28 mouse cellular contexts compared by ENCODE assay signal in the genomic region with DNA sequence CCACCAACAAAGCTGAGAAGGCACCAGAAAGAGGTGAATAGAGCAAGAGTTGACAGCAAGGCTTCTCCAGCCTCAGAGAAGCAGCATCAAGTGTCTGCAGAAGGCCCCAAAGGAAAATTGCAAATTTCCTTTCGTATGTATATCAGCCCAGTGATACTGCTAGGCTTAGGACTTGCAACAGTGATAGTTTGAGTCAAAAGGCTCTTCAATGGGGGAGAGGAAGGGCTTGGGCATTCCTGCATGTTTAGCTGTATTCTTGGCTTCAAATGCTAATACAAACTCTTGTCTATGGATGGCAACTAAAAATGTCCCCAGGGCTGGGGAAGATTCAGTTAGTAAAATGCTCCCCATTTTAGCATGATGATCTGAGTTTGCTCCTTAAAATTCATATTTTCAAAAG.
"Had no signal": no experiment of that assay in that cellular context is flagged by ENCODE, and none has a peak within 500 bp of the region (broad histone marks: within the 10 kb centered on the region; RNA-seq: fewer than 3 reads in every experiment).

No protein-coding gene starts in this region.

- H3K4me2 ChIP-seq: heart, embryonic 12.5 days; hindbrain, embryonic 12.5 days; hindbrain, embryonic 15.5 days; kidney, embryonic 15.5 days; limb, embryonic 12.5 days; liver, embryonic 11.5 days; liver, embryonic 13.5 days; liver, embryonic 15.5 days had no signal

- H3K27ac ChIP-seq: gastrocnemius, adult 2 months; heart, embryonic 10.5 days; hindbrain, embryonic 10.5 days; hindbrain, embryonic 12.5 days; hindbrain, embryonic 15.5 days; hindbrain, postnatal 0 days; kidney, embryonic 15.5 days; kidney, postnatal 0 days; limb, embryonic 10.5 days; limb, embryonic 12.5 days; liver, embryonic 13.5 days; liver, embryonic 15.5 days had no signal

- H3K27me3 ChIP-seq: heart, embryonic 12.5 days; hindbrain, embryonic 12.5 days; hindbrain, embryonic 15.5 days; kidney, embryonic 15.5 days; limb, embryonic 12.5 days; liver, embryonic 13.5 days; liver, embryonic 15.5 days had no signal

- H3K36me3 ChIP-seq: heart, embryonic 10.5 days; heart, embryonic 12.5 days; hindbrain, embryonic 10.5 days; hindbrain, embryonic 12.5 days; hindbrain, embryonic 15.5 days; kidney, embryonic 15.5 days; limb, embryonic 10.5 days; limb, embryonic 12.5 days; liver, embryonic 13.5 days; liver, embryonic 15.5 days had no signal

- H3K4me1 ChIP-seq: limb, embryonic 10.5 days; liver, embryonic 13.5 days; liver, embryonic 15.5 days had no signal

- H3K9me3 ChIP-seq: heart, embryonic 10.5 days; heart, embryonic 12.5 days; hindbrain, embryonic 10.5 days; hindbrain, embryonic 12.5 days; hindbrain, embryonic 15.5 days; kidney, embryonic 15.5 days; limb, embryonic 10.5 days; limb, embryonic 12.5 days; liver, embryonic 13.5 days; liver, embryonic 15.5 days had no signal

- H3K4me3 ChIP-seq: gastrocnemius, adult 2 months; heart, embryonic 10.5 days; heart, embryonic 12.5 days; hindbrain, embryonic 10.5 days; hindbrain, embryonic 12.5 days; hindbrain, embryonic 15.5 days; kidney, embryonic 15.5 days; limb, embryonic 10.5 days; limb, embryonic 12.5 days; liver, embryonic 13.5 days; liver, embryonic 15.5 days had no signal

- ATAC-seq: hindbrain, postnatal 0 days; intestine, embryonic 16.5 days had no signal

- H3K9ac ChIP-seq: heart, embryonic 12.5 days; hindbrain, embryonic 12.5 days; hindbrain, embryonic 15.5 days; kidney, embryonic 15.5 days; limb, embryonic 12.5 days; liver, embryonic 13.5 days; liver, embryonic 15.5 days had no signal

- DNase-seq: gastrocnemius, adult 2 months; gastrocnemius, postnatal 10 days; gastrocnemius, postnatal 25 days; heart, adult 18-20 months; heart, postnatal 10 days; heart, postnatal 4 days; kidney, adult 11 months; kidney, adult 2 months; kidney, adult 9 months; kidney, postnatal 14 days; kidney, postnatal 36 days; layer of hippocampus, adult 9-11 months; layer of hippocampus, postnatal 36 days; liver; liver, embryonic 13.5 days had no signal
